Mouse (Mus musculus): ENCODE results near the gene Sorcs1.

Sorcs1 gene

GRCm38 (mm10) chr19:50422928-50423327, 255.5 kb downstream of the Sorcs1 start:
- DNase-seq (ENCODE audit: low read depth, low spot score), result no peak

GRCm38 (mm10) chr19:50418962-50419720, 259.3 kb downstream of the Sorcs1 start:
- peak; percentile 8 for DNase-seq (ENCODE audit: low read depth, low spot score)

GRCm38 (mm10) chr19:50410561-50410960, 267.9 kb downstream of the Sorcs1 start:
- DNase-seq (ENCODE audit: low read depth, low spot score), result no peak

GRCm38 (mm10) chr19:50398341-50398740, 280.1 kb downstream of the Sorcs1 start:
- DNase-seq (ENCODE audit: low read depth, low spot score), result no peak

GRCm38 (mm10) chr19:50395731-50396130, 282.7 kb downstream of the Sorcs1 start:
- no peak for DNase-seq (ENCODE audit: low read depth, low spot score)

GRCm38 (mm10) chr19:50394101-50394500, 284.3 kb downstream of the Sorcs1 start:
- no peak for DNase-seq (ENCODE audit: low read depth, low spot score)

- no peak for DNase-seq (ENCODE audit: low read depth, low spot score)
Observed at GRCm38 (mm10) chr19:50389925-50390552, 288.4 kb downstream of the Sorcs1 start.

- DNase-seq (ENCODE audit: low read depth, low spot score), result no peak
Observed at GRCm38 (mm10) chr19:50378901-50379300, 299.5 kb downstream of the Sorcs1 start.

- no peak for DNase-seq (ENCODE audit: low read depth, low spot score)
Observed at GRCm38 (mm10) chr19:50374751-50375150, 303.7 kb downstream of the Sorcs1 start.

- DNase-seq (ENCODE audit: low read depth, low spot score), result no peak
Observed at GRCm38 (mm10) chr19:50366446-50366845, 312.0 kb downstream of the Sorcs1 start.

GRCm38 (mm10) chr19:50362655-50363500, 315.6 kb downstream of the Sorcs1 start:
- DNase-seq (ENCODE audit: low read depth, low spot score), result no peak

- no peak for DNase-seq (ENCODE audit: low read depth, low spot score)
Observed at GRCm38 (mm10) chr19:50358561-50358960, 319.9 kb downstream of the Sorcs1 start.

- no peak for DNase-seq (ENCODE audit: low read depth, low spot score)
Observed at GRCm38 (mm10) chr19:50339211-50339610, 339.2 kb downstream of the Sorcs1 start.

- no peak for DNase-seq (ENCODE audit: low read depth, low spot score)
Observed at GRCm38 (mm10) chr19:50336751-50337150, 341.7 kb downstream of the Sorcs1 start.

- no peak for DNase-seq (ENCODE audit: low read depth, low spot score)
Observed at GRCm38 (mm10) chr19:50331136-50331535, 347.3 kb downstream of the Sorcs1 start.

- DNase-seq (ENCODE audit: low read depth, low spot score), result no peak
Observed at GRCm38 (mm10) chr19:50327804-50328203, 350.6 kb downstream of the Sorcs1 start.

GRCm38 (mm10) chr19:50326151-50326550, 352.3 kb downstream of the Sorcs1 start:
- DNase-seq (ENCODE audit: low read depth, low spot score), result no peak

GRCm38 (mm10) chr19:50325686-50326085, 352.8 kb downstream of the Sorcs1 start:
- no peak for DNase-seq (ENCODE audit: low read depth, low spot score)

- DNase-seq (ENCODE audit: low read depth, low spot score), result no peak
Observed at GRCm38 (mm10) chr19:50307046-50307445, 371.4 kb downstream of the Sorcs1 start.

GRCm38 (mm10) chr19:50294205-50294604, 384.2 kb downstream of the Sorcs1 start:
- DNase-seq (ENCODE audit: low read depth, low spot score), result no peak

- peak; percentile 6 for DNase-seq (ENCODE audit: low read depth, low spot score)
Observed at GRCm38 (mm10) chr19:50264450-50264849, 414.0 kb downstream of the Sorcs1 start.

GRCm38 (mm10) chr19:50258718-50259413, 419.6 kb downstream of the Sorcs1 start:
- DNase-seq (ENCODE audit: low read depth, low spot score), result peak; percentile 56

Data from ZHBTc4 (cell line).